Mouse (Mus musculus) midbrain, embryonic 15.5 days (tissue): ENCODE results near the gene Gm17018. TPM values are rescaled to one million over a fixed set of nuclear protein-coding genes. Genes with fewer than 3 reads are reported as not detected.

ENCODE experiments used
- ATAC-seq: fragments of 200-750 bp; cut with Nextera tagmentation; replicated peaks from 2 replicates; pipeline ENCODE4 v1.8.0; 2017; ENCODE audit warnings: moderate TSS enrichment
- H3K27ac ChIP-seq: fragments of 300-500 bp; sonication (generic); 2 replicates; pipeline ENCODE4 v1.5.1; 2015; ENCODE audit warnings: mild to moderate bottlenecking, inconsistent platforms
- H3K27me3 ChIP-seq: fragments of 300-500 bp; sonication (generic); replicated peaks from 2 replicates; pipeline ENCODE4 v1.6.1; 2015; ENCODE audit warnings: inconsistent platforms
- H3K36me3 ChIP-seq: fragments of 300-500 bp; sonication (generic); replicated peaks from 2 replicates; pipeline ENCODE4 v1.6.1; 2015; ENCODE audit warnings: inconsistent platforms
- H3K4me1 ChIP-seq: fragments of 300-500 bp; sonication (generic); 2 replicates; pipeline ENCODE4 v1.6.1; 2015; ENCODE audit warnings: inconsistent platforms
- H3K4me2 ChIP-seq: fragments of 300-500 bp; sonication (generic); 2 replicates; pipeline ENCODE4 v1.6.1; 2015; ENCODE audit warnings: inconsistent platforms, mild to moderate bottlenecking, moderate library complexity
- H3K4me3 ChIP-seq: fragments of 300-500 bp; sonication (generic); 2 replicates; pipeline ENCODE4 v1.5.1; 2015; ENCODE audit warnings: mild to moderate bottlenecking, inconsistent platforms
- H3K9ac ChIP-seq: fragments of 300-500 bp; sonication (generic); 2 replicates; pipeline ENCODE4 v1.6.1; 2015; ENCODE audit warnings: mild to moderate bottlenecking, inconsistent platforms
- H3K9me3 ChIP-seq: fragments of 300-500 bp; sonication (generic); 2 replicates; pipeline ENCODE4 v1.6.1; 2016; ENCODE audit warnings: inconsistent platforms
- WGBS: fragments of 180-500 bp; shearing (Covaris S2); methylation state at CpG from one replicate; pipeline ENCODE4 v1.1.7; 2015; ENCODE audit warnings: mixed read lengths; 5-methylcytosine and 5-hydroxymethylcytosine counted together
- polyA plus RNA-seq: library from polyadenylated mRNA; unstranded; fragments of >200 nt; fragmentation: Nextera tagmentation; extraction: Ambion mirVana; gene quantifications from 2 replicates; pipeline ENCODE4 v1.2.1, GENCODE M21; 2015

Gene Gm17018
- 60.3 and 65.8 TPM in 2 replicates for polyA plus RNA-seq

DNA sequence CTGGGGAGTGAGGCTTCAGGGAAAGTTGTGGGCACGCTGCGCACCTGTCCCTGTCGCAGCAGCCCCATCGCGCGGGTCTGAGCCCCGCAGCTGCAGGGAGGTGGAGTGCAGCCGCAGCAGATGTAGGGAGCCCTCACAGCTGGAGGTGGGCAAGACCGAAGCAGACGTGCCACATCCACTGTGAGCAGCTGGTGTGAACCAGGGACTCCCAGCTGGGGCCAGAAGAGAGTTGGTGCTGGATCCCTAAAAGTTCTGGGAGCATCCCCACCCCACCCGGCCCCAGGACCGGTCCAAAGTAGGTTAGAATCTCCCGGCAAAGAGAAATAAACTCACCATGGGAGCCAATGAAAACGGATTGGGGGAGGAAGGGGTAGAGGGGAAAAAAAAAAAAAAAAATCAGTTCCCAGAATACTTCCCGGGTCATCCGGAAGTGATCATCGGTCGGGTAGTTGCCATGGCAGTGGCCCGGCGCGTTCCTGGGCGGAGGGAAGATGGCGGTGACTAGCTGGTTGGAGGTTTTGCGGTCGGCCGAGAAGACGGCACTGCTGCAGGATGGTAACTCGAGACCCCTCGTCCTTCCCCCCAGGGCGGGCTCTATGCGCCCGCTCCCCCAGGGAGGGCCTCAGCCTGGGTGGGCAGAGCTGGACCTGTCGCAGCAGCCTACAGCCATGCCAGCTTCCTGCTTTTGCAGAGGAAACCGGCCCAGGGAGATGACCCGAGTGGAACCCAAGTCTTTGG, at the start of gene Gm17018, which contains the start of gene Poll:
Gm17018 (plus strand) TSS at position 463 of the 738 bp plus-strand sequence.
Poll (minus strand) TSS at position 379 of the 738 bp plus-strand sequence.
- Histone ChIP-seq H3K4me1 (peaks cover 12% of the 10 kb centered on the region), H3K36me3 (no peaks in the 10 kb centered on the region), H3K9me3 (no peaks in the 10 kb centered on the region), H3K4me3 (peak within 1 kb of the TSS; percentile 69), H3K4me2 (peak within 1 kb of the TSS; percentile 97), H3K9ac (peak within 1 kb of the TSS; percentile 75), H3K27ac (peak within 1 kb of the TSS; percentile 67), H3K27me3 (peaks cover 23% of the 10 kb centered on the region)
- ATAC-seq, result peak; percentile 87
- under 1% methylated on average over 35 of the region's 35 CpGs for WGBS

DNA sequence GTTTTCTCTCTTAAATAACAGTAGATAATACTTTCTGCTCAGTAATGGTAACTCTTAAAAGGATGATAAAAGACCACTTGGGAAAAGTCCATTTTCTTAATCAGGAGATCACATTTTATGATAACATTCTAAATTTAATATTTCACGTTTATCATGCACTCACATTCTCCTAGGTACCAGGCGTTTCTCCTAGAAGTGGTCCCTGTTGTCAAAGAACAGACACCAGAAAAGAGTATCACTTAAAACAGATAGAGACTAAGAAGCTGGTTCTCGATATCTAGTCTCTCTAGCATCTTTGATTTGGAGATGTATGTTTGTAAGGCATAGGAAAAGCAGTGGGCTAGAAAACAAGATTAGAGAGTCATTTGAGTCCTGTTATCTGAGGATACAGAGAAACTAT, 49.7 kb upstream of the Gm17018 start:
- Histone ChIP-seq H3K9ac (no peak overlapping the region), H3K4me3 (no peak overlapping the region), H3K36me3 (peaks cover 8% of the 10 kb centered on the region; the same call in 1 of the 2 replicates), H3K27me3 (no peaks in the 10 kb centered on the region), H3K9me3 (no peaks in the 10 kb centered on the region), H3K4me1 (no peaks in the 10 kb centered on the region; the same call in 1 of the 2 replicates), H3K4me2 (no peak overlapping the region), H3K27ac (no peak overlapping the region)
- 77% methylated on average over 3 of the region's 3 CpGs for WGBS
- no peak for ATAC-seq

DNA sequence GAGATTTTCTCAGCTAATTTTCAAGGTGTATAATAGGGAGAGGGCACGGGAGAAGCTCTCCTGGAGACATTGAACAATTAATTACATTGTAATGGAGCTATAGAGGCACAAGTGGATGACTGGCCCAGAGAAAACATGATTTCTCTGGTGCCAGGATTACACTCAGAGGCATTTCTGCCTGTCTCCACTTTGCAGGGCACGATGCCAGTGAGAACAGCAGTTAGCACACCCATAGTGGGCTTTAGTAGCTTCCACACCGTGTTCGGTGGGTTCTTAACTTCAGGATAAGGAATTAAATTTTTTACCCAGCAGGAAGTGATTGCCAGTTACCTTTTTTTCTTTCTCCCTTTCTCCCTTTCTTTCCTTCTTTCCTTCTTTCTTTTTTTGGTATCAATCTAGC, 49.0 kb upstream of the Gm17018 start:
- Histone ChIP-seq H3K4me1 (no peaks in the 10 kb centered on the region; the same call in 1 of the 2 replicates), H3K4me3 (no peak overlapping the region), H3K9me3 (no peaks in the 10 kb centered on the region), H3K4me2 (no peak overlapping the region), H3K36me3 (peaks cover 15% of the 10 kb centered on the region), H3K9ac (no peak overlapping the region), H3K27ac (peak overlapping the region; percentile 2; the same call in 1 of the 2 replicates), H3K27me3 (no peaks in the 10 kb centered on the region)
- 63% methylated on average over 4 of the region's 4 CpGs for WGBS
- ATAC-seq, result no peak

DNA sequence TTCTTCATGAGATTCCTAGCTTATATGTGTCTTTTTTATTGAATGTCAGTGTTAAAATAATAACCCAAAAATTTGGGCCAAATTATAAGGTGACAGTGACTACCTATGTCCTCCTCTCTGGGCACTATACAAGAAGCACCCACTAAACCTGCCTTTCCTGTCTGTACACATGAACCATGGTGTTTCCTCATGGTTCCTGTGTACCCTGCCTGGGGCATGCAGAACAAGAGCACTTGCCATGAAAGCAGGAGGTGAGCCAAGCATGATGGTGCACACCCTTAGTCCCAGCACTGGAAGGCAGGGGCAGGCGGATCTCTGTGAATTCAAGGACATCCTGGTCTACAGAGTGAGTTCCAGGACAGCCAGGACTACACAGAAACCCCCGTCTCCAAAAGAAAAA, 45.1 kb upstream of the Gm17018 start:
- Histone ChIP-seq H3K9ac (no peak overlapping the region), H3K4me2 (no peak overlapping the region), H3K9me3 (no peaks in the 10 kb centered on the region), H3K36me3 (peaks cover 15% of the 10 kb centered on the region), H3K4me3 (no peak overlapping the region), H3K27ac (no peak overlapping the region), H3K4me1 (no peaks in the 10 kb centered on the region; the same call in 1 of the 2 replicates), H3K27me3 (no peaks in the 10 kb centered on the region)
- no peak for ATAC-seq
- whole genome bisulfite sequencing, result 96% methylated on average over 2 of the region's 2 CpGs

DNA sequence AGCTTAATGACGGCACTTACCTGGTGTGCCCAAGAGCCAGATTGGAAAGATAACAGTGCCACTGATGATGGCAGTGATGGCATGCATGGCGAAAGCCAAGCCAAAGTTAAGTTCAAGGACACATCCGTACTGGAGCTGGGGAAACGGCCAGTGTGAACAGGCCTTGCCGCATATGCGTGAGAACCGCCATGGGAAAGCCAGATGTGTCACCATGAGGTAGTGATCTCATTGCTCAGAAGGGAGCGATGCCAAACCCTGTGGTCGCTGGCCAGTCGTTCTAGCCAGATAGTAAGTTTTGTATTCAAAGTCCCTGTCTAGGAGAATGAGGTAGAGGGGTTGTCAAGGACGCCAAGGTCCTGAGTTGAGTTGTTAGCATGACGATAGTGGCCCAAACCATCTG, 44.2 kb upstream of the Gm17018 start:
- H3K27ac ChIP-seq, result no peak overlapping the region
- H3K9me3 ChIP-seq, result no peaks in the 10 kb centered on the region
- H3K27me3 ChIP-seq, result no peaks in the 10 kb centered on the region
- peaks cover 15% of the 10 kb centered on the region for H3K36me3 ChIP-seq
- no peak overlapping the region for H3K4me3 ChIP-seq
- no peak overlapping the region for H3K9ac ChIP-seq
- 97% methylated on average over 12 of the region's 12 CpGs for WGBS
- H3K4me1 ChIP-seq, result no peaks in the 10 kb centered on the region; the same call in 1 of the 2 replicates
- no peak for ATAC-seq
- H3K4me2 ChIP-seq, result no peak overlapping the region

DNA sequence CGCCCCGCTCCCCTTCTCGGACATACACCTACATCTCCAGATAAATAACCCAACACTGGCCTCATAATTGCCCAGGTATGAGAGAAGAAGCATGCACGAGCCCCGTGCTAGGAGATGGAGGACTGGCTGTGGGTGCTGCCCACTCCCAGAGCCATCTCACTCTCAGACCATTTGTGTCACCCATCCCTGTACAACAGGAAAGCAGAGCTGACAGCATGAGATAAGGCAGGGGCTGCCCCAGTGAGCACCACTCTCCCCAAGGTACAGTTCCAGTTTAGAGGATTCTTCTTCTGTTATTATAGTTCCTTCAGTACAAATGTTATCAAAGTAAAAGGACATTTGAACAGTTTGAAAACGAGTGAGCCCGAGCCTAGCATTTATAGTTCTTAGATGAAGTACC, 33.0 kb upstream of the Gm17018 start:
- Histone ChIP-seq H3K9ac (no peak overlapping the region), H3K4me2 (no peak overlapping the region), H3K9me3 (no peaks in the 10 kb centered on the region), H3K4me1 (no peaks in the 10 kb centered on the region), H3K27me3 (no peaks in the 10 kb centered on the region), H3K36me3 (peaks cover 24% of the 10 kb centered on the region), H3K4me3 (no peak overlapping the region), H3K27ac (no peak overlapping the region)
- no peak for ATAC-seq
- WGBS, result 94% methylated on average over 7 of the region's 7 CpGs

DNA sequence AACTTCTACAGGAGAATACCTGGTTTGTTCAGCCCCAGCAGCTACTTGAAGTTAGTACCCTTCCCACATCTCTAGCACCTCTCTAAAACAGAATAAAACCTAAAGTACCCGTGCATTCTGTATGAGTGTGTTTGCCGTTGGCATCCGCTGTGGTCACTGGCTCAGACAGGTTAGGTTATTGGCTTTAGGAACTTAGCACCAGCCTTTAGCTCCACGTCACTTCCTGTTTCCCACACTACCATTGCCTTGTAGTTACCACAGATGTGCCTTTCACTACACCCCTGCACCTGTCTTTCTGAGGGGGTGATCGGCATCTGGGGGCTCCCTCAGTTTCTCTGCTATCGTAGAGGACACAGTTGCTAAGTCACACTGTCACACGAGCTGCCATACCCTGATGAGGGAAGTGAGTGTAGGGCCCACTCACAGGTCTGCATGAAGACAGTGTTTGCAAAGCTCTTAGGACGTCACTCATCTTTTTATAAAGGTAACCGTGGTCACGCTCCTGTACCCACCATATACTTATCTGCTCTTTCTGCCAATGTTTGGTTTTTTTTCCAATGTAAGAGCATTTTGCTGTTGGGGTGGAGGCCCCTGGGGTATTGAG, 32.4 kb upstream of the Gm17018 start:
- WGBS, result 95% methylated on average over 10 of the region's 10 CpGs

DNA sequence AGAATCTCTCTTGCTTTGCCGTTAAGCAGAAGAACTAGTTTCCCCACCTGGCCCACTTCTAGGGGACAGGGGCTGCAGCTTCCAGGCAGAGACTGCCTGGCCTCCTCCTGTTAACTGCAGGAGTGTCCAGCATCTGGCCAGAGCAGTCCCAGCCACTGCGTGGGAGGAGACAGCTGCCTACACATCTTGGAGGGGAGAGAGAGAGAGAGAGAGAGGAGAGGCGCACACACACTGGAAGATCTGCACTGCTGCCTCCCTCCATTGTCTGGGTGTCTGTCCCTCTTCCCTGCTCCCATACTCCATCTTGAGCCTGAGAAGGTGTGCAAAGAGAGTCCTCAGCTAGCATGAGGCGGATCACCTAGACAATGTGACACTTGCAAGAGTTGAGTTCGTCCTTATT, 31.1 kb upstream of the Gm17018 start:
- Histone ChIP-seq H3K9me3 (no peaks in the 10 kb centered on the region), H3K4me3 (no peak overlapping the region), H3K27ac (no peak overlapping the region), H3K9ac (no peak overlapping the region), H3K27me3 (no peaks in the 10 kb centered on the region), H3K4me1 (no peaks in the 10 kb centered on the region), H3K4me2 (no peak overlapping the region), H3K36me3 (peaks cover 23% of the 10 kb centered on the region)
- WGBS, result 91% methylated on average over 5 of the region's 5 CpGs
- ATAC-seq, result no peak

More for the DNA sequence above, 32.4 kb upstream of the Gm17018 start:
- H3K27ac ChIP-seq, result no peak overlapping the region
- no peaks in the 10 kb centered on the region for H3K9me3 ChIP-seq
- no peaks in the 10 kb centered on the region for H3K4me1 ChIP-seq
- H3K36me3 ChIP-seq, result peaks cover 24% of the 10 kb centered on the region
- no peak overlapping the region for H3K4me2 ChIP-seq
- H3K9ac ChIP-seq, result no peak overlapping the region
- no peaks in the 10 kb centered on the region for H3K27me3 ChIP-seq
- no peak overlapping the region for H3K4me3 ChIP-seq
- no peak for ATAC-seq

DNA sequence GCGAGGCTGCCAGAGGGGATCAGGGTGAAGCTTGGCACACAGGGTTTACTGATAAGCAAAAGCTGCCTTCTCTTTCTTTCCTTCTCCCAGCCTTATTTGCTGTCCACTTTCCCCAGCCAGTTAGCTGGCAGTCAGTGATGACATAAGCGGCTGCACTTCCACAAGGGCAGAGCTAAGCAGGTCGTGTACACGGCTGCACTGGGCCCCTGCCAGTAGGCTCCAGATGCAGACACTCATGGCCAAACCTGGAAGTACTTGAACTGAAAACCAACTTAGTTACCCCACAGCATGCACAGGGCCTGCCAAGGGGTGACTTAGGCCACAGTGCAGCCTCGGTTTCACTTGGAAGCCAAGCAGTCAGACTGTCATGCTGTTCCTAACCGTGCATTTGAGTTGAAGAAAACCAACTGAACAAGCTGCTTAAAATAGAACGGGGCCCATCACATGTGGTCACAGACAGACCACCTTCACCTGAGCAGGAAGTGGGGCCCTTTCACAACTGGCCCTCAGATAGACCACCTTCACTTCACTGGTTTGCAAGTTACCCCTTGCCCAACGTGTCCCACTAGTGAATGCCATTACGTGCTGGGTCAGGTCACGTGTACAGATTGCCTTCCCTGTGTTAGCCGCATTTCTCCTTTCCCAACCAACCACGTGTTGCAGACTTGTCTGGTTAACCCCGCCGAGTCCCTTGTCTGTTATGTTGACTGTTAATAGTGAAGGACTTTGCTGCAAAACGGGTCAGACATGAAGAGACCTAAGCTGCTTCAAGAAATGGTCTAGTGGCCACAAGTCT, 30.0 kb upstream of the Gm17018 start:
- peaks cover 20% of the 10 kb centered on the region for H3K36me3 ChIP-seq

DNA sequence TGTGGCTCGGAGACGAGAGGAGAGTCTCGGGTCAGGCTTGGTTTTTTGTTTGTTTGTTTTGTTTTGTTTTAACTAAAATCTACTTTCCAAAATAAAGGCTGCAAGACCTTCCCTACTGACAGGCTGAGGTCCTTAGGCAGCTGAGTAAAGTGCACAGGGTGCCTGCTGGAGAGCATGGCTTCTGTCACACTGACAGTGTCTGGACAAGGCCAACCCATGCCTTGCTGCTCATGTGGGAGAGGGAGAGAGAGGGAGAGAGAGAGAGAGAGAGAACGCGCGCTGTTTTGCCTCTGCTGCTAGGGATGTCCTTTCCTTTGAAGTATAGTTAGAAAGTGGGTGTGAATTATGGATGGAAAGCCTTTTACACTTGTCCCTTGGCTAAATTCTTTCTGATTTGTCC, 28.9 kb upstream of the Gm17018 start:
- ATAC-seq, result no peak

More for the DNA sequence above, 30.0 kb upstream of the Gm17018 start:
- no peak overlapping the region for H3K4me2 ChIP-seq
- 86% methylated on average over 15 of the region's 15 CpGs for WGBS
- no peaks in the 10 kb centered on the region for H3K27me3 ChIP-seq
- no peaks in the 10 kb centered on the region for H3K4me1 ChIP-seq
- ATAC-seq, result no peak
- no peak overlapping the region for H3K9ac ChIP-seq
- H3K4me3 ChIP-seq, result no peak overlapping the region
- no peaks in the 10 kb centered on the region for H3K9me3 ChIP-seq
- no peak overlapping the region for H3K27ac ChIP-seq

DNA sequence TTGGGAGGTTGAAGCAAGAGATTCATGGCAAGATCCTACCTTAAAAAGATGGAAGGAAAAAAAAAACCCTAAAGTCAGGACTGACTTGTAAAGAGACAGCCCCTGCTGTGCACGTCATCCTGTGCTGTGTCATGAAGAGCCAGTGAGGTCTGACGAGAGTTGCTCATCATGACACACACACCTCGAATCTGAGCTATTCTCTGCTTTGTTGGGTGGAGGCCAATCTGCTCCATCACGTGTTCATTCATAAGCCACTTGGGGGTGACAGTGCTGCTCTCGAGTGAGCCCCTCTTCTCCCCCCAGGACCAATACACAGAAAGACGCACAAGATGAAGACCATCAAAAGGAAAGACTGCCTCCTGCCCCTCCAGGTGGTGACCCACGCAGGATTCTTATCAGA, 26.8 kb upstream of the Gm17018 start:
- Histone ChIP-seq H3K9me3 (no peaks in the 10 kb centered on the region), H3K27me3 (no peaks in the 10 kb centered on the region), H3K9ac (no peak overlapping the region), H3K36me3 (peaks cover 6% of the 10 kb centered on the region; the same call in 1 of the 2 replicates), H3K4me2 (no peak overlapping the region), H3K4me3 (no peak overlapping the region), H3K4me1 (no peaks in the 10 kb centered on the region), H3K27ac (no peak overlapping the region)
- no peak for ATAC-seq
- 60% methylated on average over 7 of the region's 7 CpGs for WGBS

More for the DNA sequence above, 28.9 kb upstream of the Gm17018 start:
- Histone ChIP-seq H3K9me3 (no peaks in the 10 kb centered on the region), H3K4me2 (no peak overlapping the region), H3K9ac (no peak overlapping the region), H3K4me1 (no peaks in the 10 kb centered on the region), H3K27me3 (no peaks in the 10 kb centered on the region), H3K36me3 (peaks cover 20% of the 10 kb centered on the region), H3K27ac (no peak overlapping the region), H3K4me3 (no peak overlapping the region)
- 73% methylated on average over 6 of the region's 6 CpGs for WGBS

DNA sequence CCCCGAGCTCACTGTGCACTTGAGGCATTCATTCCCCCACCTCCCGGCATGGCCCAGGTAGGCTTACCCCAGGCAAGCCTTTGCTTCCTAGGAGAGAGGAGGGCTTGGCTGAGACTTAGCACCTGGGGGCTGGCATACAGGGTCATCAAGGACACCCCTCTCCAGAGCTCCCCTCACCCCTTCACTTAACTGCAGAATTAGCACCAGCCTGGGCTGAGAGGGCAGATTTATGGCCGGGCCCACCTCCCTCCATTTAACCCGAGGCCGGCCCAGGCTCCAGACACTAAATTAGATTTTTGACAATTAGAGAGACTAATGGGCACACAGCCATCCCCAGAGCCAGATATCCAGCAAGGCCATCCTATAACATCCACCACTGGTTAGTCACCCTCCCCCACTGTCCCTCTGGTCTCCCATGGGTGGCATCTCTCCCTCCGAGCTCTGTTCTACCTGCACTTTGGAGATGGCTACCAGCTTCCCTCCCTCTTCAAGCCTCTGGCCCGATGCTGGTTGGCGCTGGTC, 25.1 kb upstream of the Gm17018 start:
- H3K36me3 ChIP-seq, result no peaks in the 10 kb centered on the region
- no peak overlapping the region for H3K9ac ChIP-seq
- no peaks in the 10 kb centered on the region for H3K9me3 ChIP-seq
- H3K27me3 ChIP-seq, result no peaks in the 10 kb centered on the region
- H3K4me2 ChIP-seq, result no peak overlapping the region
- WGBS, result 79% methylated on average over 8 of the region's 8 CpGs
- peaks cover under 1% of the 10 kb centered on the region; the same call in 1 of the 2 replicates for H3K4me1 ChIP-seq
- ATAC-seq, result no peak
- no peak overlapping the region for H3K4me3 ChIP-seq
- no peak overlapping the region for H3K27ac ChIP-seq
